Mouse (Mus musculus): ENCODE measurements at regions not wholly inside any gene's neighbourhood (a gene's known extent, or its start where the extent isn't known, plus 50 kb on each side); places are given as distances from the start of the nearest gene placed in this dataset.
"Not testable (repeated sequence)": the region's sequence is repeated elsewhere in the genome, so short reads cannot be mapped to it uniquely, and the experiment has no call there.

- no peak for DNase-seq (ENCODE audit: low spot score in 2 of 2)
These were observed 83.9 kb upstream of the Hcrtr2 start for GRCm38 (mm10) chr9:76407549-76407948.

GRCm38 (mm10) chr9:76401897-76402670 lies 78.4 kb upstream of the Hcrtr2 start:
- not testable (repeated sequence) for DNase-seq (ENCODE audit: low spot score in 2 of 2)

GRCm38 (mm10) chr9:76400900-76401299 lies 77.2 kb upstream of the Hcrtr2 start:
- no peak for DNase-seq (ENCODE audit: low spot score in 2 of 2)

- no peak for DNase-seq (ENCODE audit: low spot score in 2 of 2)
These were observed 70.1 kb upstream of the Hcrtr2 start for GRCm38 (mm10) chr9:76393763-76394162.

- DNase-seq (ENCODE audit: low spot score in 2 of 2), result peak in 1 of 2 experiments; percentile 1
These were observed 67.2 kb upstream of the Hcrtr2 start for GRCm38 (mm10) chr9:76390839-76391238.
